Mouse (Mus musculus): ENCODE data around the gene Msantd2. TPM values are rescaled to one million over a fixed set of nuclear protein-coding genes. Genes with fewer than 3 reads are reported as not detected.

Gene Msantd2
- polyA plus RNA-seq, 1 experiment from 2014 or later, result 6.6 TPM

DNA sequence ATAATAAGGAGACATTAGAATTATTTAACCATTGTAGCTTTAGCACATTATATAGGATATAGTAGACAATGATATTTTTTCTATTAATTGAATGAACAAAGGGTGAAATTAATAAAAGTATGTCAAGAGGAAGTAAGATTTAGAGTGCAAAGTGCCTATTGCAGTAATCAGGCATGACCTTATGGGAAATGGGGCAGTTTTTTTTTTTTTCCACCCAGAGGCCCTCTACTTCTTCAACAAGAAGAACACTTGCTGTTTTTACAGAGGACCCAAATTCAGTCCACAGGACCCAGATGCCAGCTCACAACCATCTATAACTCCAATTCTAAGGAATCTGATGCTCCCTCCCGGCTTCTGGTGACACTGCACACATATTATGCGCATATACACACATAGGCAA is 71.5 kb downstream of the Msantd2 start:
- Histone ChIP-seq H3K27ac (no peak overlapping the region), H3K4me1 (replicated peaks) (peaks cover 17% of the 10 kb centered on the region), H3K4me2 (no peak overlapping the region), H3K4me3 (replicated peaks) (no peak overlapping the region), H3K36me3 (no peaks in the 10 kb centered on the region), H3K9ac (no peak overlapping the region), H3K9me3 (replicated peaks) (no peaks in the 10 kb centered on the region), H3K27me3 (no peaks in the 10 kb centered on the region)
- DNase-seq (no peak), ATAC-seq (ENCODE audit: low read depth) (no peak)
- whole genome bisulfite sequencing (ENCODE audit: insufficient replicate concordance), result 80% methylated on average over 2 of the region's 2 CpGs

DNA sequence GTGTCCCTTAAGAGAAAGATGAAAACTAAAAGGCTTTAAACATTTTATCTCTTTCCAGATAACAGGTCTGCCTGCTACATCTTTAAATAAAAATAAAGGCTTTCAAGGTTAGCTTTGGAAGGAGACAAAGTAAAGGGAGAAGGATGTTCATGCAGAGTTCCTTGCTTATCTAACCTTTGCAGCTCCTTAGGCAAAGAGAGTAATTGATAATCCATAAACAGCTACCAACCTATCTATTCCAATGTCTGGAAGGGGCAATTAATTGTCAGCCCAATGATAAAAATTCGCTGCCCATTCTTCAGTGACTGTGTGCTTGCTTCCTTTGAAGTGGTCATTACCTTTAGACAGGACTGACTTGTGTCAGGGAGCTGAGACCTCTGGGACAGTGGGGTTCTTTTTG is 74.7 kb downstream of the Msantd2 start:
- H3K27ac ChIP-seq, result no peak overlapping the region
- no peak for DNase-seq
- peak; percentile 45; the same call in 1 of the 2 replicates for ATAC-seq (ENCODE audit: low read depth)
- H3K36me3 ChIP-seq, result no peaks in the 10 kb centered on the region
- H3K4me3 ChIP-seq (replicated peaks), result no peak overlapping the region
- no peaks in the 10 kb centered on the region for H3K27me3 ChIP-seq
- WGBS (ENCODE audit: insufficient replicate concordance), result 25% methylated on average over 1 of the region's 1 CpGs
- peaks cover 49% of the 10 kb centered on the region for H3K4me1 ChIP-seq (replicated peaks)
- no peaks in the 10 kb centered on the region for H3K9me3 ChIP-seq (replicated peaks)
- no peak overlapping the region for H3K4me2 ChIP-seq
- no peak overlapping the region for H3K9ac ChIP-seq

DNA sequence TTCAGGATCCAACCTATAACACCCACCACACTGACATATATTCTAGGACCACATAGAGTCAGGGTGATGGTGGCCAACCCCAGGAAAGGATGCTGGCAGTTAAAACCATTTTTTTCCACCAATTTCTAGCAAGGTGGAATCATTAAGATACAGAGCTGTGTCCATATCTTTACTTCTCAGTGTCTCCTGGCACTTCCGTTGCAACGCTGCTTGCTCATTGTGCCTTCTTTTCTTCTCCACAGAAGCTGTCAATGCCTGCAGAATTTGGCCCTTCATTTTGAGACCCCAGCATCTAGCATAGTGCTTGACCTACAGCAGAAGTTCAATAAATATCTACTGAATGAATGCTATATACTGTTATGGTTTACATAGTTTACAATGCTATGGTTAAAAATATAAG is 77.9 kb downstream of the Msantd2 start:
- Histone ChIP-seq H3K27ac (peak overlapping the region; percentile 40), H3K4me1 (replicated peaks) (peaks cover 80% of the 10 kb centered on the region), H3K4me2 (no peak overlapping the region)

DNA sequence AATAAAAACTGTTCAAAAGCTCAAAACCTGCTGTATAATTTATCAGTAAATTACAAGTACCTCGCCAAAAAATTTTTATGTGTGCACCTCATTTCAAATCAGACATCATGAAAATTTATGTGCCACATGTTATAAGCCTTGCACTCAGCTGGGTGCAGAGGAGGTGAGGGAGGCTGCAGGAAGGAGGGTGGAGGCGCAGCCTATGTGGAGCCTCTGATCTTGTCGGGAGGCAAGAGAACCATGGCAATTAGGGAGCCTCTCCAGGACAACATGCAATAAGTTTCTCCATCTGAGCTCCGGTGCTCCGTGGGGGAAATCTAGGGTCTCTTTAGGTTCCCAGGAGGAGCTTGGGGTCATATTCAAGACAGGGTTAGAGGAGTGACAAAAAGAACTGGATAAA is 78.3 kb downstream of the Msantd2 start:
- peak overlapping the region; percentile 37; the same call in 1 of the 2 replicates for H3K9ac ChIP-seq
- DNase-seq, result peak; percentile 13
- peaks cover 85% of the 10 kb centered on the region for H3K4me1 ChIP-seq (replicated peaks)
- ATAC-seq (ENCODE audit: low read depth), result peak; percentile 74
- H3K4me2 ChIP-seq, result peak overlapping the region; percentile 50
- H3K9me3 ChIP-seq (replicated peaks), result no peaks in the 10 kb centered on the region
- no peaks in the 10 kb centered on the region for H3K27me3 ChIP-seq
- no peaks in the 10 kb centered on the region for H3K36me3 ChIP-seq
- peak overlapping the region; percentile 16 for H3K4me3 ChIP-seq (replicated peaks)
- H3K27ac ChIP-seq, result peak overlapping the region; percentile 32
- 20% methylated on average over 5 of the region's 5 CpGs for WGBS (ENCODE audit: insufficient replicate concordance)

More for the DNA sequence above, 77.9 kb downstream of the Msantd2 start:
- no peaks in the 10 kb centered on the region for H3K36me3 ChIP-seq
- H3K27me3 ChIP-seq, result no peaks in the 10 kb centered on the region
- H3K4me3 ChIP-seq (replicated peaks), result no peak overlapping the region
- ATAC-seq (ENCODE audit: low read depth), result peak; percentile 55
- DNase-seq, result no peak
- 20% methylated on average over 2 of the region's 2 CpGs for WGBS (ENCODE audit: insufficient replicate concordance)
- no peaks in the 10 kb centered on the region for H3K9me3 ChIP-seq (replicated peaks)
- H3K9ac ChIP-seq, result no peak overlapping the region

DNA sequence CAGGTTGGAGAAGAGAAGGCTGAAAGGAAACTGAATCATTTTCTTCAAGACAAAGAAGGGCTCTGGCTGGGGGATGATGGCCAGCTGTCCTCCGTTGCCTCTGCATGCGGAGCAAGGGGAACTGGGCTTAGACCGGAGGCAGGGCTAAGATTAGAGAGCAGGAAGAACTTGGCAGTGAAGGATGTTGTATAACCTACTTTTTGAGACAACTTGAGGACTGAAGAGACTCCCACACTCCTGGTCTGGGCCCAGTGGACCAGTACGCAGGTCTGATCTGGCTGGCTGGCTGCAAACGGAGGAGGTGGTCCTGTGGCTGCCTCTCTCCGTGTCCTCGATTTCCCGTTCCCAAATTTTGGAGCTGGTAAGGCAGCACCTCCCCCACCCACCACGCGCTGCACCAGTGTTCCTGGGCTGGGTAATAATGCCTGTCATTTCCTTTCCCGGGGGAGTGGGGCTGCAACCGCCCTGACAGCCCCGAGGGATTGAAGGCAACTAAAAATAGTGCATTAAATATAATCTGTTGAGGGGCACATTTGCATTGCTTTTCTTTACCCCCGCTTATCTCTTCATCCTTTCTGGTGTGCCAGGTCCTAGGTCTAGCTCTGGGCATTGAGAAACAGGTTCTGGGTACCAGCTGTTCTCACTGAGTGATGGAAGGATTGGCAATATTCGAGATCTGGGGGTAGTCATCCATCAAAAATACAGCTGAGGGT is 78.9 kb downstream of the Msantd2 start:
- H3K27me3 ChIP-seq, result no peaks in the 10 kb centered on the region
- WGBS (ENCODE audit: insufficient replicate concordance), result 9% methylated on average over 15 of the region's 15 CpGs
- ATAC-seq (ENCODE audit: low read depth) (peak; percentile 25; the same call in 1 of the 2 replicates), DNase-seq (no peak)
- H3K4me1 ChIP-seq (replicated peaks), result peaks cover 91% of the 10 kb centered on the region
- H3K27ac ChIP-seq, result peak overlapping the region; percentile 32
- H3K36me3 ChIP-seq, result no peaks in the 10 kb centered on the region
- no peaks in the 10 kb centered on the region for H3K9me3 ChIP-seq (replicated peaks)
- peak overlapping the region; percentile 37 for H3K9ac ChIP-seq
- peak overlapping the region; percentile 16 for H3K4me3 ChIP-seq (replicated peaks)
- H3K4me2 ChIP-seq, result peak overlapping the region; percentile 50

DNA sequence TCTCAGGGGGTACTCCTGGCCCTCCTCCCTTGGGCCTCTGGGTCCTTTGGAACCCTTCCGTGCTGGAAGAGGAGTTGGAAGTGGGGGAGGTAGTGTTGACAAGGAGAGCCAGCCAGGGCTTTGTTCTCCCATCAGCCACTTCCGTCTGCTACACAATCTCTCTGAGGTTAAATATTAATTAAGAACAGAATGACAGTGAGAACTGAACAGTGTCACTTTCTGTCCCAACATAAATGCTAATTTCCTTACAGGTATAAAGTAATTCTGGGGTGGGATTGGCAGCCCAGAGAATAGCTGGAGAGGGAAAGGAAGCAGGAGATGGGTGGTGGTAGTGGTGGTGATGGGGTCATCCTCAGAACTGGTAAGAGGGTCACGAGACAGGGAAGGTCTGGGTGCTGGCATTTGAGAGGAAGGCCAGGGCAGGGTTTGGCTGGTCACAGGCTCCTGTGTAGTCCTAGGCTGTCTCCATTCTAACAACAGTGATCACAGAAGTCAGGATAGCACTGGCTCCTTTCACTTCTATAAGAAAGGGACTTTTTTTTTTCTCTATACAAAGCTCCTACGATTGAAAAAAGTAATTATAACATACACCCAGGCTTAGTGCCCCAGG is 79.6 kb downstream of the Msantd2 start:
- Histone ChIP-seq H3K4me1 (replicated peaks) (peaks cover 92% of the 10 kb centered on the region), H3K27me3 (no peaks in the 10 kb centered on the region), H3K4me3 (replicated peaks) (no peak overlapping the region), H3K27ac (peak overlapping the region; percentile 25; the same call in 1 of the 2 replicates), H3K9ac (no peak overlapping the region), H3K4me2 (peak overlapping the region; percentile 50), H3K36me3 (no peaks in the 10 kb centered on the region), H3K9me3 (replicated peaks) (no peaks in the 10 kb centered on the region)
- WGBS (ENCODE audit: insufficient replicate concordance), result 40% methylated on average over 4 of the region's 4 CpGs
- DNase-seq, result no peak
- ATAC-seq (ENCODE audit: low read depth), result no peak

DNA sequence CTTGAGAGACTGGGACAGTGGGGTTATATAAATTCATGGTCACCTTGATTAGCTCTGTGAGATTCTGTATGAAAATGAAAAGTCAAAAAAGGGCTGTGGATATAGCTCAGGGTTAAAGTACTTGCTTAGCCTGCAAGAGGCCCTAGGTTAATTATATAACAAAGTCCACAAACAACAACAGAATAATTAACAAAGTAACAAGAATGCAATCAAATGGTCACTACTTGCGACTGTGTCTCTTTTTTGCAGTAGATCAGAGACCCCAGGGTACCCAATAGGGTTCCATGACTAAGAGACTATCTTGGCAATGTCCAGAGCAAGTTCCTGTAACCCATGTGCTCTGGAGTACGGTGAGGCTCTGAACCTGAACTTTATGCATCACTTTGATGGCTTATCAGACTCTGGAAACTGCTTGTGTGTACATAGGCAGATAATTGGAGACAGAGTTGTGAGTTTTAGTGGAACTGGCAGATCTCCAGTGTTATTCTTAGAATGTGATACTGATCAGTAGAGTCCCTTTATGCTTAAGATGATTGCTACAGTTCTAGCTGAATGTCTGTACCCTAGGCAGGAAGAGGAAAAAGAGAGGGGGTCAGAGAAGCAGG is 80.2 kb downstream of the Msantd2 start:
- no peak overlapping the region for H3K4me2 ChIP-seq
- DNase-seq, result no peak
- ATAC-seq (ENCODE audit: low read depth), result peak; percentile 52
- H3K36me3 ChIP-seq, result no peaks in the 10 kb centered on the region
- 27% methylated on average over 2 of the region's 2 CpGs for whole genome bisulfite sequencing (ENCODE audit: insufficient replicate concordance)
- H3K27ac ChIP-seq, result no peak overlapping the region
- no peak overlapping the region for H3K4me3 ChIP-seq (replicated peaks)
- no peaks in the 10 kb centered on the region for H3K9me3 ChIP-seq (replicated peaks)
- no peak overlapping the region for H3K9ac ChIP-seq
- peaks cover 86% of the 10 kb centered on the region for H3K4me1 ChIP-seq (replicated peaks)
- no peaks in the 10 kb centered on the region for H3K27me3 ChIP-seq

DNA sequence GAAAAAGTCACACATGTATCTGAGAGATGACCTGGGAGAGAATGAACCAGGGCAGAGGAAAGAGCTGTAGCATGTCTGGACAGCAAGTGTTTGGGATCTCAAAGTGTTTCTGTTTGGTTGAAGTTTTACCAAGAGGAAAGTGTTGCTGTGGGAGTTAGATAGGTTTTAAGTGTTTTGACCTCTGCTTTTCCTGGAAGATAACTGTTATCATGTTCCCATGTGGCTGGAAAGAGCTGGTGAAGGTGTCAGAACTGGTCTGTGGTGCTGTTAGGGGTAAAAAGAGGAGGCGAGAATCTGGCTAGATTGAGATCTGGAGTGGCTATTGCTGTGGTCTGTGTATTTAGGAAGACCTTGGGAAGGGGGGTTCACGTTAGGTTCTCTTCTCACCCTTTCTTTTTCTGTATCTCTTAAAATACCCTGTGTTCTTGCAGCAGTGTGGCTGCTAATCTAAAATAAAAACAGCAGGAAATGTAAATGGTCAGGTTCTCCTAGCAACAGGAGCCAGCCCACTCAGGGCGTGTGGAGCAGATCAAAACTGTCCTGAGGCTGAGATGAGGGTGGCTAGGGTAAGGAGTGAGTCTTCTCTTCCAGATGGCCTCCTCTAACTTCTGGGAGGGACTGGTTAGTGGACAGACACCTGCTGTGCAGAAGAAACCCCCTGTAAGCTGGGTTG is 83.2 kb downstream of the Msantd2 start:
- ATAC-seq (ENCODE audit: low read depth) (peak; percentile 20; the same call in 1 of the 2 replicates), DNase-seq (no peak)
- no peak overlapping the region for H3K4me2 ChIP-seq
- H3K9me3 ChIP-seq (replicated peaks), result no peaks in the 10 kb centered on the region
- H3K36me3 ChIP-seq, result no peaks in the 10 kb centered on the region
- no peaks in the 10 kb centered on the region for H3K27me3 ChIP-seq
- peak overlapping the region; percentile 44; the same call in 1 of the 2 replicates for H3K27ac ChIP-seq
- no peak overlapping the region for H3K4me3 ChIP-seq (replicated peaks)
- H3K4me1 ChIP-seq (replicated peaks), result peaks cover 68% of the 10 kb centered on the region
- WGBS (ENCODE audit: insufficient replicate concordance), result 7% methylated on average over 3 of the region's 3 CpGs
- H3K9ac ChIP-seq, result 0 out of 2 replicates have a peak overlapping the region, but pooled peaks have one; percentile 19

Other genes starting within 250 kb of the Msantd2 start
- 1.5 and 1.7 TPM in 2 replicates for gene Slc37a2, start 233.6 kb upstream of the Msantd2 start, polyA plus RNA-seq (2015; fragmentation: Nextera tagmentation; extraction: Ambion mirVana)
- gene Ccdc15, start 140.9 kb upstream of the Msantd2 start, polyA plus RNA-seq (2015; fragmentation: Nextera tagmentation; extraction: Ambion mirVana), result 5.2 and 6.2 TPM in 2 replicates
- gene Hepacam, start 122.0 kb upstream of the Msantd2 start, polyA plus RNA-seq (2015; fragmentation: Nextera tagmentation; extraction: Ambion mirVana), result 0.06 TPM in 1 of 2 replicates, not detected in the other
- 2.0 and 2.5 TPM in 2 replicates for gene Robo4, start 87.4 kb upstream of the Msantd2 start, polyA plus RNA-seq (2015; fragmentation: Nextera tagmentation; extraction: Ambion mirVana)
- 0.12 and 0.13 TPM in 2 replicates for gene Robo3, start 56.1 kb upstream of the Msantd2 start, polyA plus RNA-seq (2015; fragmentation: Nextera tagmentation; extraction: Ambion mirVana)
- gene Esam, start 38.8 kb downstream of the Msantd2 start, polyA plus RNA-seq (2015; fragmentation: Nextera tagmentation; extraction: Ambion mirVana), result 15.6 and 17.2 TPM in 2 replicates
- gene Vsig2, start 49.9 kb downstream of the Msantd2 start, polyA plus RNA-seq (2015; fragmentation: Nextera tagmentation; extraction: Ambion mirVana), result 0.15 and 0.60 TPM in 2 replicates
- gene Nrgn, start 63.6 kb downstream of the Msantd2 start, polyA plus RNA-seq (2015; fragmentation: Nextera tagmentation; extraction: Ambion mirVana), result 8.8 and 10.4 TPM in 2 replicates
- gene Siae, start 66.4 kb downstream of the Msantd2 start, polyA plus RNA-seq (2015; fragmentation: Nextera tagmentation; extraction: Ambion mirVana), result 4.3 and 5.5 TPM in 2 replicates
- gene Spa17, start 124.4 kb downstream of the Msantd2 start, polyA plus RNA-seq (2015; fragmentation: Nextera tagmentation; extraction: Ambion mirVana), result 2.4 and 2.8 TPM in 2 replicates
- gene Tbrg1, start 168.0 kb downstream of the Msantd2 start, polyA plus RNA-seq (2015; fragmentation: Nextera tagmentation; extraction: Ambion mirVana), result 65.9 and 72.0 TPM in 2 replicates
- gene Panx3, start 179.9 kb downstream of the Msantd2 start, polyA plus RNA-seq (2015; fragmentation: Nextera tagmentation; extraction: Ambion mirVana), result not detected in 2 replicates
- gene Olfr160, start 226.9 kb downstream of the Msantd2 start, polyA plus RNA-seq (2015; fragmentation: Nextera tagmentation; extraction: Ambion mirVana), result not detected in 2 replicates